Mouse (Mus musculus): ENCODE results near the gene U90926.

U90926 gene

DNA sequence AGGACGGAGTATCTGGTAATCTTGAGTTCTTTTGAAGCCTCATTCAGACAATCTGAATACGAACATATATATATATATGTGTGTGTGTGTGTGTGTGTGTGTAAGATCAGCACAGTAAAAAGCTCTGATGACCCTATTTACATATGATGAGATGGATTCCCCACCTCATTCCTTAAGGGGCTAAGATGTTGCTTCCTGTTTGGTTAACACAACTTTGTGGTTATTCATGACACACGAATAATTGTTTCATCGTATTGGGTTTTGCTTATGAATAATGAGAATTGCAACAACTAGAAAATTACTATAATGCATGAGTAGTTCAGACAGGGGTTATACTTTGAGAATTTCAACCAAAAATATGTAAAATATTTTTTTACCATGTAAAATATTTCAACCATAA lies at the start of gene U90926:
Gene U90926, minus strand, starts transcription at position 101 of the 400 bp plus-strand sequence.
- no peak for DNase-seq (ENCODE audit: low spot score in 2 of 2)

DNA sequence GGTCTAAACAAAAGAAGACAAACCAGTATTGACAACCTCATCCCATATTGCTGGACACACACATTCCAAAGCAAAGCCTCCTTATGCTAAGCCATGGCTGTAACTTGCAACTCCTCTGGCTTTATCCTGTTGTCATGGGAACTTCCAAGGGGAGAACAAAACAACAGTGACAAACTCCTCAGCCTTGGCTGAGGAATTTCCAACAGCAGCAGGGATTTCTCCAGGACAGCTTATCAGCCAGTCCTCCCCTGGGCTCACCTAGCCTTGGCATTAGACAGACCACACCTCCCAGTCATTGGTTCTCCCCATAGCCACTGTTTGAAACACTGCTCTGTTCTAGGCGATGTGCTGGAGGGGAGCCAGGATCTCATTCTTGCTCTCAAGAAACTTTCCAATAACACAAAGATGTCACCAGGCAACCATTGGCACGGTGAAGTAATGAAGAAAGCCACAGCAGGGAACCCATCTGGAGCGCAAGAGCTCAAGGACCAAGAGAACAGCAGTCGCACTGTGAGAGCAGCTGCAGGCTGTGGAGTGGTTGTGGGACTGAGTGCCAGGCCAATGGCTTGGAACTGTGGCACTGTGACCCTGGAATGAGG lies 48.7 kb upstream of the U90926 start:
- peak; percentile 70 to 85 for DNase-seq (ENCODE audit: low spot score in 2 of 2)

DNA sequence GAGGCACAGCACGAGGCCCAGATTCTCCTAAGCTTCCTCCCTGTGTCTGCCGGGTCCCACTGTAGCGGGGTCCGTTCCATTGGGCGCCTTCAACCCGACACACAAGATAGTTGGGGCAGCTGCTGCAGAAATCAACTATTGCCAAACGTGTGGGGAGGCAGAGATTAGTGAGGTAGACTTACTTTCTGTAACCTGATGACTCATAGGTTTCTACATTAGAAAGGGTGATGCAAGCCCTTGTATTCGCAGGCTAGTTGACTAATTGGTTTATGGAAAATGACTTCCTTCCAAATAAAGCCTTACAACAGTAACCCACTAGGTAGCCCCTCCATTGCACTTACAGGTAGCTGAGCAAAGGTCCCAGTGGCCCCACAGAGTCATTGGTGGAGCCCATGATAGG lies 47.4 kb upstream of the U90926 start:
- no peak for DNase-seq (ENCODE audit: low spot score in 2 of 2)

DNA sequence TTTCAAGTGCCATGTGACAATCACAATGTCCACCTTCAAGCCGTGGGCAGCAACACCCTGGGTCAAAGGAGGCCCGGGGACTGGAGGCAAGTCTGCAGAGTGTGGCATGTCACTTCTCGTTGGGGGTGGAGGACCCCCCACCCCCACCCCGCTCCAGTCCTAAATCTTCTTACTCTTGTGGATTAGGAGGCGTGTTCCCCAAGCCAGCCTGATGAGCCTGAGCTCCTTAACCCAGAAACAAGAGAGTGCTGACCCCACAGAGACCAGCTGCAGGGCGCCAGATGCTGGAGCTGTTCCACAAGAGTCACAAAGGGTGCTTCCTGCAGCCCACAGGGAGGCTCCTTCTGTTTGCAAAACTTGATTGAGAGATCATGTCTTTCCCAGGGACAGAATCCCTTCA lies 41.0 kb upstream of the U90926 start, which contains the start of gene Ppef2:
Gene Ppef2, minus strand, starts transcription at position 61 of the 400 bp plus-strand sequence.
- DNase-seq (ENCODE audit: low spot score in 2 of 2) = no peak

DNA sequence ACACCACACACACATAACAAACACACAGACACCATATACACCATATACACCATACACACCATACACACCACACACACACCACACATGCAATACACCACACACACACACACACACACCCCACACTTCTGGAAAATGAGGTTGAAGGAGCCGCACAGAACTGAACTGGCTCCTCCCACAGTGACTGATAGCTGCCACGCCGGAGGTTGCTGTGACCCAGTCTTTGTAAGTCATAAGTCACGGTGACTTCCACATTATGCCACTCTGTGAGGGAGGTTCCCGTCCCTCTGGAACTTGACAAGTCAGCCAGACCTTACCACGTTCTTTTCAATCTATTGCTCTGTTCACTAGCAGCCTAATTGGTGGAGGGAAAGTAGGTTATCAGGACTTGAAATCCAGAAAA lies 39.3 kb upstream of the U90926 start:
- no peak for DNase-seq (ENCODE audit: low spot score in 2 of 2)

DNA sequence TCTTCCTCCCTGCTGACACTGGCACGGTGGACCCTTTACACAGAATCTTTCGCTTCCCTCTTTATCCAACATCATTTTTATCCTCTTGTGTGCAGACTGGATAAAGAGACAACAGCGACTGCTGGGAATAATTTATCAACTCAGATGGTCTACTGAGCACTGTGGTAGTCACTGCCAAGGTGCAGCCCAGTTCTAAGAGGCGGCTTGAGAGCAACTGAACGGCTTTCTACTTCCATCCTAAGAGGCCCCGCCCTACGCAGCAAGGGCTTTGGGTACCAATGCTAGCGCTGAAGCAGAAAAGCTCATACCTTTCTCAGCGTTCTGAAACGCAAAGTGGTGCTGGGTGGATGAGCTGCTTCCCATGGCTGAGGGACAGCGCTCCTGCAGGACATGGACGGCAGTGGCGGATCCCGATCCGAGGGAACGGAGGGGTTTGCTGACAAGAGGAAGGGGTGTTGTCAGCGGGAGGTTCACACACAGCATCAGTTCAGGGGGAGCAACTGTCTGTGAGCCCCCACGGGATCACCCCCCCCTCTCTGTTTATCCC lies 37.7 kb upstream of the U90926 start:
- no peak for DNase-seq (ENCODE audit: low spot score in 2 of 2)

DNA sequence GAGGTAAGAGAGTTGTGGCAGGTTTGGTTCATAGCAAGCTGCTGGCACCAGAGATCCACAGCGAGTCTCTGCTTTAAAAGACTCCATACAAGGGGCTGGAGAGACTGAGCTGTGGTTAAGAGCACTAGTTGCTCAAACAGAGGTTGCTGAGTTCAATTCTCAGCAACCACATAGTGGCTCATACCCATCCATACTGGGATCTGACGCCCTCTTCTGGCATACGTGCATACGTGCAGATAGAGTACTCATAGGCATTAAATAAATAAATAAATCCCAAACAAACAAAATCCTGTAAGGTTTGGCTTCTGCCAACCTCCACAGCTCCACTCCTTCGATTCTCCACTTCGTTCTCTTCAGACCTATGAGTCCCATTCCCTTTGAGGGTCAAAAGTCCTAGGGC lies 36.8 kb upstream of the U90926 start:
- DNase-seq (ENCODE audit: low spot score in 2 of 2) = no peak

DNA sequence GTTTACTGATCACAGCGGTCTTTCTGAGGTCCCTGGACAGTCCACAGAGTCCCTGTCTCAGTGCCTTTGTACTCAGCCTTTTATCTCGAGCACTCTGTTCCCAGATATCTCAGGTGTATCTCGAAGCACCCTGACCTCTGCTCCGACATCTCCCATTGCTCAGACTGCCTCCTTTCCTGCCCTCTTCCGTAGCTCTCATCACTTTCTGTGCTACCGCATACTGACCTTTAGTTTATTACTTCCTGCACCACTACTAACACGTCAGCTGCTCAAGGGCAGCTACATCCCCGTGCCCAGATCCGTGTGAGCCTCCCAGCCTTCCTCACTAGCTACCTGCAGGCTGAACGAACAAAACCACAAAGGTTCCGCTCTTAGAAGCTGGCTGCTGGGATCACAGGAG lies 33.4 kb upstream of the U90926 start:
- DNase-seq (ENCODE audit: low spot score in 2 of 2) = no peak

DNA sequence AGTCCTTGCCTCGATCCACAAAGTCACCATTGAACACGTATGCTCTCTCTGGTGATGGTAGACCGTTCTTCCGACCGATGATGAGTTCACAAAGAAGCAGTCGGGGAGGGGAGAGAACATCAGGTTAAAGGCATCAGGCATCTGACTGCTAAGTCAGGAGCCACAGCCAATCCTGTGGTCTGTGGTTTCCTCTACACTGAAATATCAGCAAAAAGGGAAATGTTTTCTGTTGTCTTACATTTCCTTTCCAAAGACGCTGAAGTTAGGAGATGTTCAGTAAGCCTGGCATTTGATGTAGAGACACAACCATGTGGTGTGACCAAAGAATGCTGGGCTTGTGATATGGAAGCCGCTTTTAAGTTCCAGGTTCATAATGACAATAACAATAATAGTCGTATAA lies 30.3 kb upstream of the U90926 start:
- no peak for DNase-seq (ENCODE audit: low spot score in 2 of 2)

DNA sequence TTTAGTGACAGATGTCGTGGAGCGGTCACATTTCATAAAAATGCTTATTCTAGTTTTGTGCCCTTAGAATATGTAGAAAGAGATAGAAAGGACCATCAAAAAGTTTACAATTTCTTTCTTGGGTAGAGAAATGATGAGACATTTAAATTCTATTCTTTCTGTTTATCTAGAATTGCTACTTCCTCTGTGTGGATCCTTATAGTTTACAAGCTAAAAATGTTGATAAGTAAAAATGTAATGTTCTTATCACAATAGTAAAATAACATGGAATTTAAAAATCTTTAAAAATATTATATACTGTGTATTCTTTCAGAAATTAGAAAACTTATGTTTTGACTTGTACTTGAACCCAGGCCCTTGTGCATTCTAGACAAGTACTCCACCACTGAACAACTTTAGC lies 29.7 kb upstream of the U90926 start:
- no peak for DNase-seq (ENCODE audit: low spot score in 2 of 2)

DNA sequence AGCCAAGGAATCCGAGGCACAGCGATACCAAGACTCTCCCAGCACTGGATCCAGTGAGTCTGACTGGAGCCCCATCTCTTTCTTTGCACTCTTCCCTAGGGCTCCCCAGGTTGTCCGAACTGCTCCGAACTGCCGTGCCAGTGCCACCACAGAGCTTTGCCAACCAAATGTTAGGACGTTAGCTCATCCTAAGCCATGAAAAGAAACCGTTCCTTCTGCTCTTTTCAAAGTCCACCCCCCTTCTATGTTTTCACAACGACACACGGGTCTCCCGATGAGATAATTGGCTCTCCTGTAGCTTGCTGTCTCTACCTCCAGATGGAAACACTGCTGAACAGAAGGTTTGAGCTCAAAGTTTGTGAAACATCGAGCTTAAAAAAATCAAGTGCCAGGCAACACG lies 25.6 kb upstream of the U90926 start:
- no peak for DNase-seq (ENCODE audit: low spot score in 2 of 2)

DNA sequence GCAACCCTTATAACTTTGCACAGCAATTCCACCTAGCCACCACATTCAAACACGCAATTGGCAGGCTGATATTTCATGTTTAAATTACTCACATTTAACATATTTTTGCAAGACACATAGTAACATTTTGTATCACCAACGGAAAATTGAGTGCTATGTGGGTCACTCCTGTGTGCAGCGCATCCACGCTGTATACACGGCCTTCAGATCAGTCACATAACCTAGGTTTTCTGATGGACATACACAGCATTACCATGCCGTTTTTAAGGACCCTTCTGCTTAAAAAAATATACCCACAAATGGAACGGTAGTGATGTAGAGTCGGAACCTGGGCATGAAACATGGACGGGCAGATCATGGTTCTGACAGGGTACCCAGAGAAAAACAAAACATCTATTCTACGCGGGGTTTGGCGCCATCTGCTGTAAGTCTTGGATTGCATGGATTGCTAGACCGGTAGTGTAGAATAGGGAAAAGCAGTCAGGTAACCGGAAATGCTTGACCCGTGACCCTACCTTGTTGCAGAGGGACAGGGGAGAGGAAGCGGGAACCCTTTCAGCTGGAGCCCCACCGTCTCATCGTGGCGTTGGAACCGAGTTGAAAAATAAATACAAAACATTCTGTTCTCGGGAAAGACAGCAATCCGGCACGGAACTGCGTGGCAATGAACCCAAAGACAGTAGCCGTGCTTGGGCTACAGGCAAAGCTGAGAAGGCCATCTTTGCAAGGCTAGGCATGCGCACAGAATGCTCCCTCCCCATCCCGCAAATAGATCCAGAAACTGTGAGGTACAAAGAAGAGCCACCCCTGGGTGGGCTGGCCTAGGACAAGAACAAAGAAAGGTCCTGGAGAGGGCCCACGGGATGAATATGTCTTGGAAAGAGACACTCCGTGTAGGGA lies 24.4 kb upstream of the U90926 start:
- peak in 1 of 2 experiments; percentile 67 for DNase-seq (ENCODE audit: low spot score in 2 of 2)

DNA sequence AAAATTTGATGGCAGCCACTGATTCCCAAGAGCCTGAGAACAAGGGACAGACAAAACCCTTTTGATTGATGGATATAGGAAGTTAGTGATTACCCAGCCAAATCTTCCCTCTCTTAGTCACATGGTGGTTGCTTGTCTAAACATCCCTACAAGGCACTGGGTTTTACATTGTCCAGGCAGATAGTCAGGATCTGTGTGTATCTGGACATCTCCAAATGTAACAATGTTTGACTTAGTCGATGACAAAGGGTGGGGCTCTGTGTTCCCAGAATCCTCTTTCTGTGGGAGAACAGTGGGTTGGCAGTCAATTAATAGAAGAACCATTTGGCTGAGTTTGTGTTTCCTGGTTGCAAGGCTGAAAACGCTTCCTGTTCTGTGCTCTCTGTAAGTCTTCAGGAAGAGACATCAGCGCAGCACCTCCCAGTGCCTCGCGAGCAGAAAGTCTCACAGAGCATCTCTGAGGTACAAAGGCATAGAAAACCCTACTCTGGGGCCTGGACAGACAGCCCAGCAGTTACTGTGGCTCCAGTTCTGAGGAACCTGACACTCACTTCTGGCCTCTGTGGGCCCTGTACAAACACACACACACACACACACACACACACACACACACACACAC lies 19.8 kb upstream of the U90926 start:
- DNase-seq (ENCODE audit: low spot score in 2 of 2) = no peak

DNA sequence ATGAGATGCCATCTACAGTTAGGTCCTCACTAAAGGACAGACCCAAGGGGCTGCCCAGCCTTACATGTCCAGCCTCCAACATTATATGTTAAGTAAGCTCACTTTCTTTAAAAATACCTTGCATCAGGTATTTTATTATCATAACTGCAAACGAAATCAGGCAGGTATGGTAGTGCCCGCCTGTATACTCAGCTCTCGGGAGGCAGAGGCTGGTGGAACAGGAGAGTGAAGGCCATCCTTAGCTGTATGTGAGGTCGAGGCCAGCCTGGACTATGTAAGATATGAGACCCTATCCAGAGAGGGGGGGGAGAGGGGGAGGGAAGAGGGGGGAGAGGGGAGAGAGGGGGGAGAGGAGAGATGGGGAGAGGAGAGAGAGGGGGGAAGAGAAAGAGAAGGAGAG lies 18.2 kb upstream of the U90926 start:
- no peak for DNase-seq (ENCODE audit: low spot score in 2 of 2)

DNA sequence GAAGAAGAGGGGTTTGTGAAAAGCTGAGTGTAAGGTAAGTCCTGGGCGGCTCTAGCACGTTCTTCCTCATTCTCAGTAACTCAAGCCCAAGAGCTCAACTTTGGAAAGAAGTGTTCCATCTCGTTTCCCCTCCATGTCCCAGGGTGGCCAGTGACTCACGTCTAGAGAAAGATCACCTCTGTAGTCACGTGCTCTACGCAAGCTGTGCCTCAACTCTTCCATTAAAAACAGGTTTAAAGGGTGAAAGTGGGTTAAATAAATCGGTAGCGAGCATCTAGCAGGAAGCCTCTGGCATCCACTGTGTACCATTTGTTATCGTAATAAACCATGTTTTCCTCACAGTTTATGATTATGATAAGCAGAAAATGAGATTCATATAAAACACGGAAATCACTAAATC lies 16.6 kb upstream of the U90926 start:
- no peak for DNase-seq (ENCODE audit: low spot score in 2 of 2)

DNA sequence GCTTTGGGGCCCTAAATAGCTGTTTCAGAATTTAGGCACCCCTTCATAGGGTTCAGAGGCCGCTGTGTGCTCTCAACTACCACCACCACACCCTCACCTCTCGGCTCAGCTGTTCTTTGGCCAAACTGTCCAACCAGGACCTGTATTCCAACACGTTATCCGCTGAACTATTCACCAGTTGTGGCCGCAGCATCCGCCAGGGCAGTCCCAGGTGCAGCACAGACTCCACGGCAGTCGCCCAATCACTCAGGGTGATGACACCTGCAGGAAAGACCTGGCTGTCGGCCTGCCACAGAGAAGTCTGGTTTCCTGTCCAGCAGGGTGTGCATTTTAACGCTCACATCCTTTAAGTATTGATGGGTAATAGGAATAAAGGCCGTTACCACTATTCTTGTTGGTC lies 15.1 kb upstream of the U90926 start:
- no peak for DNase-seq (ENCODE audit: low spot score in 2 of 2)

DNA sequence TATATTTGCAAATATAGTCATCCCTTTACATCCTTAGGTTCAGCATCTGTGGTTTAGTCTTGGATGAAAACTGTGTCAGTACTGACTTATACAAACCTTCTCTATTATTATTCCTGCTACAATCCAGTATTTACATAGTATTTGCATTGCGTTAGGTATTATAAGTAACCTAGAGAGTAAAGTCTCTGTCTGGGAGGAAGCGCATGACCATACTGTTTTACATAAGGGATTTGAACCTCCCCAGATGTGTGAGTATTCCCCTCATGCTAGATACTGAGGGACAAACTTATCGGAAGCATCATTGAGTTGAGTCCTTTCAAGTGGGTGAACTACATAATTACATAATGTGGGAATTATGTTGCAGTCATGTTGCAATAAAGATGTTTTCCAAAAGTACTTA lies 14.3 kb upstream of the U90926 start:
- no peak for DNase-seq (ENCODE audit: low spot score in 2 of 2)

DNA sequence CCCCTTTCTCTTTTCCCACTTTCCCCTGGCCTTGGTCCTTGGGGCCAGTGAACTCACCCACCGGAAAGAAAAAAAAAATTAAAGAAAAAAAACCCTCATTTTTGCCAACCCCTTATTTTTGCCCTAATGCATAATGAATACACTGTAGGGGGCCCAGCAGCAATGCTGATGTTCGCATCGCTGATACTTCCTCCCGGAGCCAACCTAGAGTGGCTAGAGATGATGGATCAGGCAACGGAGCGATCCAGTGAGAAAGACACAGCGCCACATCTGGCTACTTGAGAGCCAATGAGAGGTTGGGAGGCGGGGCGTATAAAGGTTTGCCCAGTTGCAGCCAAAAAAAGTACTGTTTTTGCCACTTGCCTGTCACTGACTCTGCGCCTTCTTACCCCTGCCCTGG lies 13.6 kb upstream of the U90926 start:
- DNase-seq (ENCODE audit: low spot score in 2 of 2) = no peak

DNA sequence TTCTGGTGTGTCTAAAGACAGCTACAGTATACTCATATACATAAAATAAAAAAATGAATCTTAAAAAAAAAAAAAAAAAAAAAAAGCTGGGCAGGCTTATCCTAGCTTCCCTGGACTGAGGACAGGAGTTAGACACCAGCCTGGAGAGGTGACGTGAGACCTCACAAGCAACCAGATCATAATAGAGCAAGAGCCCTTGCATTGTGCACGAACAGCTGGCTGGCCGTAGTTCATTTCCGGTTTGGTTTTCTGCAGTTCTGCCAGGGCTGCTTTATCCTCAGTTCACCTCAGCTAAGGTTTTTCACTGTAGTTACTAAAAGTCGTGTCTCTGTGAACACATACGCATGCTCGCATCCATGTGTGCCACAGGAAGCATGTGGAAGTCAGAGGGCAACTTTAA lies 12.6 kb upstream of the U90926 start:
- no peak for DNase-seq (ENCODE audit: low spot score in 2 of 2)

DNA sequence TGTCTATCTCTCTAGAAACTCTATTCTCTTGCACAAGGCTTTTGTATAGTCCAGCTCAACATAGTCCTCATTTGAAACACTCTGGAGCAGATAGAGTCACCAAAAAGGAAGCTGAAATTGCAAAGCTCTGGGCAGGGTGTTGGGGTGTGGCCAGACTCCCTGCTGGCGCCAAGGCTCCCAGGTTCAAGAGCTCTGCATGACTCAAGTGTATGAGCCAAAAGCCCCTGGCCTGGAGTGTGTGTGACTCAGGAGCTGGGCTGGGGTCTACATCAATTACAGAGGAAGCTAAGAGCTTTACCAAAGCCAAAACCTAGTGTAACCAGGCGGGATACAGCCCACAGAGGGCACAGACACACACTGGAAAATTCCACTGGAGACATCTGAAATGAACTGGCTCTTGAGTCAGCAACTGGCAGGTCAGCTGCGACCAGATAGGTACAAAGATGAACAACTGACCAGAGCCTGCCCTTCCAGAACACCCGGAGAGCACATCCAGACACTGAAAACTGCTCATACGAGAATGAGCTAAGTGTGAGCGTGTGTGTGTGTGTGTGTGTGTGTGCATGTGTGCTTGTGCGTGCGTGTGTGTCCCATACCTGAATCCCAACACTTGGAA lies 5.2 kb upstream of the U90926 start:
- DNase-seq (ENCODE audit: low spot score in 2 of 2) = no peak

DNA sequence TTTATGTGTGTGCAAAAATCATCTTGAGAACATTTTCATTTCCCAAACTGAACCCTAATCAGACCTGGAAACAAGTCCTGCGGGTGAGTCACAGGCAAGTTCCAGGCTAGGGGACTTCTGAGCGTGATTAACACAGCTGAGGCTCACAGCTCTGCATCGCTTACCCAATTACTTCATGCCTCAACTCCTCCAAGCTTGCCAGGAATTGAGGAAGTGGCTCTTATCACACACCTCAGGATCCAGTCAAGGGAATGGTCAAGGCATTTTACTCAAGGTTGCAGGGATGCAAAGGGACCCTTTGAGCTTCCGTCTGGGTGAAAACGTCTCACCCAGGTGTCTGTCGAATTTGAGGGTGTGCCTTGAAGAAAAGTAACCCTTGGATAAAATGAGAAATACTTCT lies 4.6 kb upstream of the U90926 start:
- DNase-seq (ENCODE audit: low spot score in 2 of 2) = no peak

All from frontal cortex, postnatal 10 days (tissue).